Mouse (Mus musculus) lung, postnatal 0 days (tissue): ENCODE results near the gene Slc4a1.

Experiments
- CTCF ChIP-seq: IDR thresholded peaks from 2 replicates; pipeline ENCODE4 v1.5.1; 2016; ENCODE audit warnings: antibody characterized with exemption, mild to moderate bottlenecking
- EP300 ChIP-seq: IDR thresholded peaks from 2 replicates; pipeline ENCODE4 v1.6.1; 2016; ENCODE audit warnings: antibody characterized with exemption, mild to moderate bottlenecking, control low read depth

GRCm38 (mm10) chr11:102384418-102384817, 18.4 kb upstream of the Slc4a1 start:
- TF ChIP-seq CTCF (no peak), EP300 (no peak)
